ENCODE assay signal across 26 mouse cellular contexts in genomic region chr2:105303962-105304514, GRCm38 (mm10).
DNase-seq lines count a peak whose midpoint lies in the region; ATAC-seq lines count a peak whose summit lies in the region.
"Had no signal": no experiment of that assay in that cellular context is flagged by ENCODE, and none has a peak within 500 bp of the region (broad histone marks: within the 10 kb centered on the region; RNA-seq: fewer than 3 reads in every experiment).

No protein-coding gene starts in this region.

- no peak overlapping the region for H3K4me2 ChIP-seq in forebrain, embryonic 15.5 days (replicated peaks)
- no peak overlapping the region for H3K4me2 ChIP-seq in forebrain, embryonic 12.5 days
- H3K4me2 ChIP-seq in neural tube, embryonic 15.5 days = no peak overlapping the region
- H3K4me2 ChIP-seq: embryonic facial prominence, embryonic 12.5 days; embryonic facial prominence, embryonic 15.5 days; heart, embryonic 13.5 days; hindbrain, embryonic 13.5 days had no signal

- no peak overlapping the region for H3K27ac ChIP-seq in forebrain, embryonic 15.5 days (replicated peaks)
- no peak overlapping the region for H3K27ac ChIP-seq in forebrain, embryonic 12.5 days
- no peak overlapping the region for H3K27ac ChIP-seq in neural tube, embryonic 15.5 days (replicated peaks)
- H3K27ac ChIP-seq: embryonic facial prominence, embryonic 12.5 days; embryonic facial prominence, embryonic 15.5 days; heart, adult 2 months; heart, embryonic 10.5 days; heart, embryonic 13.5 days; hindbrain, embryonic 13.5 days had no signal

- peaks cover 5% of the 10 kb centered on the region; the same call in 1 of the 2 replicates for H3K27me3 ChIP-seq in forebrain, embryonic 15.5 days
- H3K27me3 ChIP-seq in forebrain, embryonic 12.5 days = no peaks in the 10 kb centered on the region
- H3K27me3 ChIP-seq in neural tube, embryonic 15.5 days (replicated peaks) = no peaks in the 10 kb centered on the region
- H3K27me3 ChIP-seq: heart, embryonic 13.5 days had no signal

- WGBS in forebrain, embryonic 15.5 days = 64% methylated on average over 6 of the region's 6 CpGs
- 71% methylated on average over 6 of the region's 6 CpGs for WGBS in forebrain, embryonic 12.5 days
- WGBS in neural tube, embryonic 15.5 days = 69% methylated on average over 6 of the region's 6 CpGs

- DNase-seq in cerebellum, postnatal 36 days = no peak
- no peak for DNase-seq in neural tube, embryonic 10.5 days (ENCODE audit: extremely low spot score, low spot score)
- no peak for DNase-seq in right cerebral cortex, adult 2 months (ENCODE audit: low spot score in 2 of 2)
- no peak for DNase-seq in thymus, adult 18-20 months
- DNase-seq: adrenal gland, adult 8-10 months; adrenal gland, postnatal 25 days; cerebellum, adult 11-12 months; cerebellum, adult 8-10 months; cerebellum, postnatal 10 days; gastrocnemius, postnatal 10 days; gastrocnemius, postnatal 36 days; heart, adult 2 months; heart, postnatal 14 days; heart, postnatal 4 days; kidney, adult 2 months had no signal

- H3K36me3 ChIP-seq in forebrain, embryonic 15.5 days = no peaks in the 10 kb centered on the region
- no peaks in the 10 kb centered on the region for H3K36me3 ChIP-seq in forebrain, embryonic 12.5 days (replicated peaks)
- no peaks in the 10 kb centered on the region for H3K36me3 ChIP-seq in neural tube, embryonic 15.5 days
- H3K36me3 ChIP-seq: embryonic facial prominence, embryonic 12.5 days; embryonic facial prominence, embryonic 15.5 days; heart, embryonic 10.5 days; heart, embryonic 13.5 days; hindbrain, embryonic 13.5 days had no signal

- peaks cover 4% of the 10 kb centered on the region; the same call in 1 of the 2 replicates for H3K4me1 ChIP-seq in forebrain, embryonic 15.5 days
- peaks cover 6% of the 10 kb centered on the region; the same call in 1 of the 2 replicates for H3K4me1 ChIP-seq in forebrain, embryonic 12.5 days
- no peaks in the 10 kb centered on the region for H3K4me1 ChIP-seq in neural tube, embryonic 15.5 days
- H3K4me1 ChIP-seq: embryonic facial prominence, embryonic 15.5 days; heart, embryonic 13.5 days had no signal

- H3K9me3 ChIP-seq in forebrain, embryonic 15.5 days = no peaks in the 10 kb centered on the region
- no peaks in the 10 kb centered on the region for H3K9me3 ChIP-seq in forebrain, embryonic 12.5 days
- H3K9me3 ChIP-seq in neural tube, embryonic 15.5 days (replicated peaks) = no peaks in the 10 kb centered on the region
- H3K9me3 ChIP-seq: embryonic facial prominence, embryonic 12.5 days; embryonic facial prominence, embryonic 15.5 days; heart, embryonic 10.5 days; heart, embryonic 13.5 days; hindbrain, embryonic 13.5 days had no signal

- H3K4me3 ChIP-seq in forebrain, embryonic 15.5 days = no peak overlapping the region
- H3K4me3 ChIP-seq in forebrain, embryonic 12.5 days (replicated peaks) = no peak overlapping the region
- no peak overlapping the region for H3K4me3 ChIP-seq in neural tube, embryonic 15.5 days (replicated peaks)
- H3K4me3 ChIP-seq: embryonic facial prominence, embryonic 12.5 days; embryonic facial prominence, embryonic 15.5 days; heart, adult 2 months; heart, embryonic 10.5 days; heart, embryonic 13.5 days; hindbrain, embryonic 13.5 days had no signal

- no peak overlapping the region for H3K9ac ChIP-seq in forebrain, embryonic 15.5 days (replicated peaks)
- no peak overlapping the region for H3K9ac ChIP-seq in forebrain, embryonic 12.5 days
- no peak overlapping the region for H3K9ac ChIP-seq in neural tube, embryonic 15.5 days (replicated peaks)
- H3K9ac ChIP-seq: embryonic facial prominence, embryonic 12.5 days; embryonic facial prominence, embryonic 15.5 days; heart, embryonic 13.5 days; hindbrain, embryonic 13.5 days had no signal

- ATAC-seq in cerebellum, adult (ENCODE audit: insufficient number of reproducible peaks, low FRiP score, low TSS enrichment) = 0 out of 2 replicates have a peak, but pooled peaks have one; percentile 38
- ATAC-seq in forebrain, embryonic 15.5 days (replicated peaks) = peak; percentile 83
- ATAC-seq in forebrain, embryonic 12.5 days (ENCODE audit: low FRiP score) = no peak
- ATAC-seq in neural tube, embryonic 15.5 days (ENCODE audit: low FRiP score) = 0 out of 2 replicates have a peak, but pooled peaks have one; percentile 13
- ATAC-seq: activated CD4-positive, CD25-positive, alpha-beta regulatory T cell, adult 4 months; intestine, postnatal 0 days had no signal
